Mouse (Mus musculus) cerebellum, adult 8-10 months (tissue): ENCODE data around the gene Tekt1.

Experiments
- DNase-seq: peaks from one replicate; pipeline ENCODE4 v3.0.0; 2022

Gene Tekt1

GRCm38 (mm10) chr11:72362347-72362741 is at the start of gene Tekt1:
Tekt1 (minus strand) TSS chr11:72362442.
- DNase-seq, result no peak

GRCm38 (mm10) chr11:72411945-72412344 is 49.7 kb upstream of the Tekt1 start:
- DNase-seq, result no peak

GRCm38 (mm10) chr11:72411093-72411921 is 49.1 kb upstream of the Tekt1 start, which contains the start of gene Smtnl2:
Smtnl2 (minus strand) TSS chr11:72411713.
- no peak for DNase-seq

- no peak for DNase-seq
These were observed 48.4 kb upstream of the Tekt1 start for GRCm38 (mm10) chr11:72410521-72411092.

- DNase-seq, result no peak
These were observed 47.6 kb upstream of the Tekt1 start for GRCm38 (mm10) chr11:72409649-72410385.

GRCm38 (mm10) chr11:72408451-72409170 is 46.4 kb upstream of the Tekt1 start:
- no peak for DNase-seq

- DNase-seq, result no peak
These were observed 45.3 kb upstream of the Tekt1 start for GRCm38 (mm10) chr11:72407574-72407973.

GRCm38 (mm10) chr11:72407081-72407480 is 44.8 kb upstream of the Tekt1 start:
- no peak for DNase-seq

GRCm38 (mm10) chr11:72406079-72406675 is 43.9 kb upstream of the Tekt1 start:
- no peak for DNase-seq

- DNase-seq, result no peak
These were observed 43.3 kb upstream of the Tekt1 start for GRCm38 (mm10) chr11:72405532-72405931.

GRCm38 (mm10) chr11:72402969-72403368 is 40.7 kb upstream of the Tekt1 start:
- no peak for DNase-seq

GRCm38 (mm10) chr11:72402017-72402416 is 39.8 kb upstream of the Tekt1 start:
- no peak for DNase-seq

GRCm38 (mm10) chr11:72401068-72401467 is 38.8 kb upstream of the Tekt1 start:
- no peak for DNase-seq

GRCm38 (mm10) chr11:72397811-72398525 is 35.7 kb upstream of the Tekt1 start:
- no peak for DNase-seq

GRCm38 (mm10) chr11:72397072-72397471 is 34.8 kb upstream of the Tekt1 start:
- no peak for DNase-seq

GRCm38 (mm10) chr11:72396621-72397020 is 34.4 kb upstream of the Tekt1 start:
- no peak for DNase-seq

GRCm38 (mm10) chr11:72395652-72396051 is 33.4 kb upstream of the Tekt1 start:
- no peak for DNase-seq

GRCm38 (mm10) chr11:72394694-72395093 is 32.5 kb upstream of the Tekt1 start:
- no peak for DNase-seq

- DNase-seq, result no peak
These were observed 31.4 kb upstream of the Tekt1 start for GRCm38 (mm10) chr11:72393669-72394068.

GRCm38 (mm10) chr11:72393243-72393642 is 31.0 kb upstream of the Tekt1 start:
- no peak for DNase-seq

GRCm38 (mm10) chr11:72391181-72391580 is 28.9 kb upstream of the Tekt1 start:
- no peak for DNase-seq
